Mouse (Mus musculus): ENCODE data around the gene Kcnk6. TPM values are rescaled to one million over a fixed set of nuclear protein-coding genes. Genes with fewer than 3 reads are reported as not detected.

The Kcnk6 gene
- polyA plus RNA-seq, 1 experiment from 2014 or later = 0.43 TPM

DNA sequence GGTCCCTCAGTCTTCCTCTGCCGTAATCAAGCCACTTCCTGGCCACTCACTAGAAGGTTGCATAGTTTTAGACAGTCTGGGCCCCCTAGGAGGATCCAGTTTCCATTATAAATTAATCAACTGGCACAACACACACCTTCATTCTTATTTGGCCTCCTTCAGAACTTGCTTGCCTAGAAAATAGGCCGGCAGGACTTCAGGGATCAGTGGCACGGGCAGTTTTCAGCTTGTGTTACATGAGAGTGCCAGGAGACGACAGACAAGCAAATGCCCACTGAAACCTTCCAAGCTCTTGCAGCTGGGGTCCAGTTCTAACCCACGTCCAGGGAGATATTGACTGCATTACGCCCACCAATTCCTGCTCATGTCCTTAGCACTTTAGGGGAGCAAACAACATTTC is 29.8 kb upstream of the Kcnk6 start:
- Histone ChIP-seq H3K36me3 (0 out of 2 replicates have a peak, but pooled peaks cover 3% of the 10 kb centered on the region), H3K4me2 (no peak overlapping the region), H3K27me3 (no peaks in the 10 kb centered on the region), H3K4me1 (replicated peaks) (peaks cover 8% of the 10 kb centered on the region), H3K27ac (no peak overlapping the region), H3K4me3 (no peak overlapping the region), H3K9me3 (no peaks in the 10 kb centered on the region), H3K9ac (no peak overlapping the region)
- WGBS = 87% methylated on average over 6 of the region's 6 CpGs
- ATAC-seq (ENCODE audit: low FRiP score) = no peak

DNA sequence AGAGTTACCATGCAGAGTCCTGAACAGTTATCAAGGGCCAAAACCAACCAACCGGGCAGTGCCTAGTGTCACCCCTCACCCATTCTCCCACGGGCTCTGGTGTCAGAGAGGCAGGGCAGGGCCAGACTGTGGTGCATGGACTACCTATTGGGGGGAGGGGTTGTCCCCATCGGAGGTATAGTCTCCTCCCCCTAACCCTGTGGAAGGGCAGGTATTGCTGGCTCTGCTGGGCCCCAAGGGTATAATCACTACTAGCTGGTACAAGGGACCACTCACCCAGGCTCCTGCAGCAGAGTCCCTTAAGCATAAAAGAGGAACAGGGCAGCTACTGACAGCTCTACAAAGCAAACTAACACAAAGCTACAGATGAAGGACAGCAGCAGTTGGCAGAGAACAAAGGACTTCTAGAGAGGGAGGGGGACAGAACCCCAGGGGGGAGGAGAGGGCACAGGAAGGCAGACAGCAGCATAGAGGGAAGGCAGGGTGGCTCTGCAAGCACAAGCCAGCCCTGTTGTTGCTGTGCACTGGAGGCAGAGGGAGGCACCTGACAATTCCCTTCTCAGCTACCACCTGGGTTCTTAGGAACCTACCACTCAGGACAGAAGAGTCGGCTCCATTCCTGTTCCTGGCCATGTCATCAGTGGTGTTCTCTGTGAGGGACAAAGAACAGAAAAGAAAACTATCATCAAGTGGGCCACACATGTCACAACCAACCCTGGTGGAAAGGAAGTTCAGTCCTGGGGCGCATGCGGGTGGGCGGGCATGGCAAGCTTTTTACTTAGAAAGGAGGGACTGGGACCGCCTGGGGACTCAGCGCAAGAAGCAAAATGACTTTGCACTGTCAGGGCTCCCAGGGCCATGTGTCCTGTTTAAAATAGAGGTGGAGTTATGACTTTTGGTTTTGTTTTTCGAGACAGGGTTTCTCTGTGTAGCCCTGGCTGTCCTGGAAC is 27.7 kb upstream of the Kcnk6 start:
- no peak overlapping the region for H3K9ac ChIP-seq
- H3K27ac ChIP-seq = 0 out of 2 replicates have a peak overlapping the region, but pooled peaks have one; percentile 15
- H3K27me3 ChIP-seq = no peaks in the 10 kb centered on the region
- 0 out of 2 replicates have a peak, but pooled peaks cover 3% of the 10 kb centered on the region for H3K36me3 ChIP-seq
- WGBS = 55% methylated on average over 10 of the region's 10 CpGs
- no peaks in the 10 kb centered on the region for H3K9me3 ChIP-seq
- H3K4me1 ChIP-seq (replicated peaks) = peaks cover 8% of the 10 kb centered on the region
- no peak overlapping the region for H3K4me2 ChIP-seq
- H3K4me3 ChIP-seq = no peak overlapping the region
- ATAC-seq (ENCODE audit: low FRiP score) = peak; percentile 28; the same call in 1 of the 2 replicates

GRCm38 (mm10) chr7:29257368-29257767 is 25.1 kb upstream of the Kcnk6 start:
- Histone ChIP-seq H3K4me3 (no peak overlapping the region), H3K9me3 (no peaks in the 10 kb centered on the region), H3K9ac (no peak overlapping the region), H3K4me2 (no peak overlapping the region), H3K36me3 (0 out of 2 replicates have a peak, but pooled peaks cover 3% of the 10 kb centered on the region), H3K27me3 (no peaks in the 10 kb centered on the region), H3K27ac (no peak overlapping the region), H3K4me1 (replicated peaks) (peaks cover 8% of the 10 kb centered on the region)
- 94% methylated on average over 1 of the region's 1 CpGs for WGBS
- ATAC-seq (ENCODE audit: low FRiP score) = no peak

DNA sequence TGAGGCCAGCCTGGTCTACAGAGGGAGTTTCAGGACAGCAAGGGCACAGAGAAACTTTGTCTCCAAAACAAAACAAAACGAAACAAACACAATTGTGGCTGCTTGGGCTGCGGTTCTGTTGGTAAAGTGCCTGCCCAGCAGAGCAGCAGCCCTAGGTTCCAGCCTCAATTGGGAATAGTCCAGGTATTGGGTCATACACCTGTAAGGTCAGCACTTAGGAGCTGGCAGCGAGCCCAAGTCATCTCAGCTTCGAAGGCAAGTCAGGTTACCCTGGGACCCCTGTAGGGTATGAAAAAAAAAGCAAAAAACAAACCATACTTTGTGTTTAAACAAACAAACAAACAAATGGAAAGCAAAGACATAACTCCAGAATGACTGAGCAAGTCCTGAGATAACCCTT is 23.6 kb upstream of the Kcnk6 start:
- no peaks in the 10 kb centered on the region for H3K9me3 ChIP-seq
- H3K27ac ChIP-seq = no peak overlapping the region
- H3K4me2 ChIP-seq = no peak overlapping the region
- ATAC-seq (ENCODE audit: low FRiP score) = no peak
- H3K4me1 ChIP-seq (replicated peaks) = peaks cover 8% of the 10 kb centered on the region
- no peak overlapping the region for H3K4me3 ChIP-seq
- no peaks in the 10 kb centered on the region for H3K27me3 ChIP-seq
- 0 out of 2 replicates have a peak, but pooled peaks cover 3% of the 10 kb centered on the region for H3K36me3 ChIP-seq
- WGBS = 83% methylated on average over 4 of the region's 4 CpGs
- no peak overlapping the region for H3K9ac ChIP-seq

DNA sequence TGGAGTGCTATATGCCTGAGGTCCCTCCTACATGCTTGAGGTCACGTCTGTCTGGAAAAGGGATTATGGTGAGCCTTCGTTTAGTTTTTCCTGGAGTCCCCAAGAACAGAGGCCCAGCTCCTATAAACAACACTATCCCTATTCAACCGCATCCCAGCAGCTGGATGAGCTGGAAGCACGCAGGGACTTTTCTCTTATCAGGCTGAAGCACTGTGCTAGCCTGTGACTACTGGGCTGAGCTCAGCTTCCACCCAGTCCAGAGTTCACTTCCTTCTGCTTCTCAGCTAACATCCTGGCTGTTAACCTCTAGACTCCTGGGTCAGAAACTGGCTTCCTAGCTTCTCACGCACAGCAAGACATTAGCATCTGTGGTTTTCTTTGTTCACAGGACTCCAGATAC is 21.5 kb upstream of the Kcnk6 start:
- Histone ChIP-seq H3K9ac (no peak overlapping the region), H3K9me3 (no peaks in the 10 kb centered on the region), H3K4me3 (no peak overlapping the region), H3K36me3 (0 out of 2 replicates have a peak, but pooled peaks cover 3% of the 10 kb centered on the region), H3K4me1 (replicated peaks) (no peaks in the 10 kb centered on the region), H3K27ac (no peak overlapping the region), H3K4me2 (no peak overlapping the region), H3K27me3 (peaks cover 10% of the 10 kb centered on the region)
- WGBS = 68% methylated on average over 5 of the region's 5 CpGs
- no peak for ATAC-seq (ENCODE audit: low FRiP score)

- Histone ChIP-seq H3K27me3 (peaks cover 32% of the 10 kb centered on the region), H3K36me3 (peaks cover 9% of the 10 kb centered on the region), H3K4me1 (replicated peaks) (peaks cover 11% of the 10 kb centered on the region), H3K27ac (no peak overlapping the region), H3K4me2 (no peak overlapping the region), H3K9ac (no peak overlapping the region), H3K4me3 (no peak overlapping the region), H3K9me3 (no peaks in the 10 kb centered on the region)
- WGBS = 92% methylated on average over 3 of the region's 3 CpGs
- ATAC-seq (ENCODE audit: low FRiP score) = no peak
These were observed 18.9 kb upstream of the Kcnk6 start for GRCm38 (mm10) chr7:29251166-29251565.

GRCm38 (mm10) chr7:29248261-29248841 is 16.0 kb upstream of the Kcnk6 start, which contains the start of gene 2200002D01Rik:
Gene 2200002D01Rik, minus strand, starts transcription at chr7:29248466.
- Histone ChIP-seq H3K9ac (peak within 1 kb of the TSS; percentile 30; the same call in 1 of the 2 replicates), H3K9me3 (no peaks in the 10 kb centered on the region), H3K27ac (no peak within 1 kb of the TSS), H3K4me1 (replicated peaks) (peaks cover 11% of the 10 kb centered on the region), H3K4me3 (peak within 1 kb of the TSS; percentile 21), H3K27me3 (peaks cover 32% of the 10 kb centered on the region), H3K36me3 (peaks cover 31% of the 10 kb centered on the region), H3K4me2 (peak within 1 kb of the TSS; percentile 40)
- ATAC-seq (ENCODE audit: low FRiP score) = no peak
- WGBS = 20% methylated on average over 20 of the region's 20 CpGs

DNA sequence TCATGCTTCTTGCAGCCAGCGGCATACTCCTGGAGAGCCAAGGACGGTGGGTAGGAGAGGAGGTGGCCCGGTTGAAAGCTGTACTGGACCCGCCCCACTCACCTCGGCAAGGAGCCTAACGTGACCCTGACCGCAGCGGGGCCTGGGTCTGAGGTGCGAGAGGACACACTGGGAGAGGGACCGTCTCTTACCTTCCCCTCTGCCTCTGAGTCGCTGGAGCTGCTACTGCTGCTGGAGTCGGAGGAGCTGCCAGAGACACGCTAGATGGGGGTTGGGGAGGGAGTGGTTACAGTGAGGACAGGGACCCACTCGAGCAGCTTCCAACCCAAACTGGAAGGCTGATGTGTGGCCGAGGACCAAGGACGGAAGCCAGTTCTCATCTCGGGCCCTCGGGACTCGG is 15.4 kb upstream of the Kcnk6 start:
- ATAC-seq (ENCODE audit: low FRiP score) = no peak
- Histone ChIP-seq H3K4me1 (replicated peaks) (peaks cover 11% of the 10 kb centered on the region), H3K27ac (no peak overlapping the region), H3K36me3 (peaks cover 31% of the 10 kb centered on the region), H3K9ac (peak overlapping the region; percentile 30; the same call in 1 of the 2 replicates), H3K4me3 (peak overlapping the region; percentile 21), H3K9me3 (no peaks in the 10 kb centered on the region), H3K27me3 (peaks cover 32% of the 10 kb centered on the region), H3K4me2 (peak overlapping the region; percentile 40)
- WGBS = 12% methylated on average over 17 of the region's 19 CpGs

GRCm38 (mm10) chr7:29247314-29247700 is 15.0 kb upstream of the Kcnk6 start:
- H3K27me3 ChIP-seq = peaks cover 32% of the 10 kb centered on the region
- H3K4me2 ChIP-seq = peak overlapping the region; percentile 40
- H3K36me3 ChIP-seq = peaks cover 31% of the 10 kb centered on the region
- WGBS = 25% methylated on average over 16 of the region's 16 CpGs
- H3K9me3 ChIP-seq = no peaks in the 10 kb centered on the region
- peaks cover 11% of the 10 kb centered on the region for H3K4me1 ChIP-seq (replicated peaks)
- ATAC-seq (ENCODE audit: low FRiP score) = no peak
- no peak overlapping the region for H3K9ac ChIP-seq
- H3K27ac ChIP-seq = no peak overlapping the region
- no peak overlapping the region; the same call in 1 of the 2 replicates for H3K4me3 ChIP-seq

GRCm38 (mm10) chr7:29246619-29247313 is 14.5 kb upstream of the Kcnk6 start:
- 90% methylated on average over 21 of the region's 21 CpGs for WGBS
- no peak overlapping the region for H3K4me3 ChIP-seq
- H3K9ac ChIP-seq = no peak overlapping the region
- no peaks in the 10 kb centered on the region for H3K9me3 ChIP-seq
- no peak overlapping the region for H3K4me2 ChIP-seq
- peaks cover 32% of the 10 kb centered on the region for H3K27me3 ChIP-seq
- H3K27ac ChIP-seq = no peak overlapping the region
- H3K4me1 ChIP-seq (replicated peaks) = peaks cover 11% of the 10 kb centered on the region
- H3K36me3 ChIP-seq = peaks cover 31% of the 10 kb centered on the region
- no peak for ATAC-seq (ENCODE audit: low FRiP score)

- ATAC-seq (ENCODE audit: low FRiP score) = no peak
- Histone ChIP-seq H3K9ac (no peak overlapping the region), H3K4me3 (no peak overlapping the region), H3K9me3 (no peaks in the 10 kb centered on the region), H3K4me2 (no peak overlapping the region), H3K4me1 (replicated peaks) (peaks cover 11% of the 10 kb centered on the region), H3K36me3 (peaks cover 31% of the 10 kb centered on the region), H3K27me3 (peaks cover 32% of the 10 kb centered on the region), H3K27ac (no peak overlapping the region)
- WGBS = 93% methylated on average over 5 of the region's 5 CpGs
These were observed 13.7 kb upstream of the Kcnk6 start for GRCm38 (mm10) chr7:29246015-29246414.
